9 mouse cellular contexts compared by ENCODE assay signal in genomic region chr17:80683821-80684576, GRCm38 (mm10). TPM values are rescaled to one million over a fixed set of nuclear protein-coding genes. Genes with fewer than 3 reads are reported as not detected.
A peak's percentile ranks its signal among the peaks of the same experiment; 100 is the strongest.
DNase-seq lines count a peak whose midpoint lies in the region; ATAC-seq and TF ChIP-seq lines count a peak whose summit lies in the region.
"Had no signal": no experiment of that assay in that cellular context is flagged by ENCODE, and none has a peak within 500 bp of the region (broad histone marks: within the 10 kb centered on the region; RNA-seq: fewer than 3 reads in every experiment).

No protein-coding gene starts in this region.

- peaks cover 0 to 2% of the 10 kb centered on the region in 2 experiments for H3K36me3 ChIP-seq in CH12.LX (replicated peaks in 1 of 2; ENCODE audit: control insufficient read depth in 1 of 2, insufficient read depth in 1 of 2, low read length in 1 of 2)
- H3K36me3 ChIP-seq in embryonic facial prominence, embryonic 14.5 days (ENCODE audit: control insufficient read depth, insufficient read depth, low read length) = peaks cover 12% of the 10 kb centered on the region; the same call in 1 of the 2 replicates
- peaks cover under 1% of the 10 kb centered on the region; the same call in 1 of the 2 replicates for H3K36me3 ChIP-seq in kidney, adult 2 months (ENCODE audit: control insufficient read depth, insufficient read depth, low read length)
- H3K36me3 ChIP-seq: G1E had no signal

- peaks cover 0 to 3% of the 10 kb centered on the region in 2 experiments; a peak in 1 of 4 replicates for H3K4me1 ChIP-seq in CH12.LX (ENCODE audit: control insufficient read depth in 1 of 2, insufficient read depth in 2 of 2)
- peaks cover 7% of the 10 kb centered on the region; the same call in 1 of the 2 replicates for H3K4me1 ChIP-seq in embryonic facial prominence, embryonic 14.5 days (ENCODE audit: control insufficient read depth, insufficient read depth, low read length)
- H3K4me1 ChIP-seq in kidney, adult 2 months (ENCODE audit: control insufficient read depth, insufficient read depth, low read length) = peaks cover 10% of the 10 kb centered on the region; the same call in 1 of the 2 replicates

- H3K27me3 ChIP-seq in CH12.LX (replicated peaks) = no peaks in the 10 kb centered on the region
- no peaks in the 10 kb centered on the region for H3K27me3 ChIP-seq in embryonic facial prominence, embryonic 14.5 days (replicated peaks; ENCODE audit: control insufficient read depth, insufficient read depth, low read length)
- no peaks in the 10 kb centered on the region for H3K27me3 ChIP-seq in kidney, adult 2 months (replicated peaks; ENCODE audit: control insufficient read depth, insufficient read depth, low read length)

- DNase-seq in cerebellum, adult 9-10 months = peak; percentile 66
- no peak for DNase-seq in cerebellum, adult 11 months
- peak; percentile 31 for DNase-seq in CH12.LX (ENCODE audit: extremely low read depth)
- peak; percentile 38 for DNase-seq in embryonic facial prominence, embryonic 14.5 days (ENCODE audit: low spot score)
- DNase-seq in kidney, adult 2 months = peak; percentile 80
- no peak for DNase-seq in thymus, postnatal 14 days
- DNase-seq in c-Kit-positive CD71-positive TER-119-positive erythroid progenitor cells, embryonic 14.5 days (ENCODE audit: low spot score) = no peak

- dilution Hi-C loops in CH12.LX (cut with MboI; ENCODE audit: extremely low pct_ligation_motif_present, extremely low pct_unique_long_range_greater_than_20kb, low sequenced_read_pairs) = no loop called here

- no peak overlapping the region for H3K27ac ChIP-seq in CH12.LX (ENCODE audit: insufficient read depth, low read depth)
- no peak overlapping the region for H3K27ac ChIP-seq in embryonic facial prominence, embryonic 14.5 days (replicated peaks; ENCODE audit: low read depth, low read length)
- H3K27ac ChIP-seq in kidney, adult 2 months (ENCODE audit: insufficient read depth, low read depth, low read length) = peak overlapping the region; percentile 54; the same call in 1 of the 2 replicates

- TF ChIP-seq CTCF in CH12.LX (conservative IDR thresholded peaks at IDR 0.05 in 1 of 2, IDR thresholded peaks at IDR 0.05 in 1 of 2; ENCODE audit: low read depth in 2 of 2, low read length in 2 of 2) = peak in 1 of 2 experiments; percentile 63; a peak in 2 of 4 replicates
- TF ChIP-seq CTCF in kidney, adult 2 months (conservative IDR thresholded peaks at IDR 0.05; ENCODE audit: insufficient read depth, insufficient read length, low read depth, low read length) = peak; percentile 45; the same call in 1 of the 2 replicates

- in situ Hi-C loops in CH12.LX (cut with MboI; ENCODE audit: low pct_ligation_motif_present, low pct_unique_long_range_greater_than_20kb, low sequenced_read_pairs) = no loop called here

- TF ChIP-seq RAD21 in CH12.LX (IDR thresholded peaks at IDR 0.05; ENCODE audit: low read depth, low read length) = peak; percentile 64

- 45% methylated on average over 6 of the region's 6 CpGs for WGBS in embryonic facial prominence, embryonic 14.5 days
- WGBS in kidney, adult 2 months = 21% methylated on average over 6 of the region's 6 CpGs

- no peak for ATAC-seq in embryonic facial prominence, embryonic 14.5 days (ENCODE audit: low read depth)
- 0 out of 2 replicates have a peak, but pooled peaks have one; percentile 31 for ATAC-seq in megakaryocyte, adult 5-6 weeks (ENCODE audit: poor library complexity, severe bottlenecking)

- no peaks in the 10 kb centered on the region for H3K79me2 ChIP-seq in CH12.LX (replicated peaks; ENCODE audit: control insufficient read depth, extremely low read depth, insufficient read depth, poor library complexity, severe bottlenecking)

- no peaks in the 10 kb centered on the region for H3K9me3 ChIP-seq in CH12.LX (replicated peaks; ENCODE audit: low read length)
- H3K9me3 ChIP-seq in embryonic facial prominence, embryonic 14.5 days (ENCODE audit: control insufficient read depth, low read length) = no peaks in the 10 kb centered on the region

- H3K9ac ChIP-seq in CH12.LX (ENCODE audit: insufficient read depth, low read depth) = no peak overlapping the region
- no peak overlapping the region for H3K9ac ChIP-seq in embryonic facial prominence, embryonic 14.5 days (ENCODE audit: low read depth, low read length)

- no peak overlapping the region for H3K4me2 ChIP-seq in CH12.LX (ENCODE audit: insufficient read depth, low read depth, poor library complexity, severe bottlenecking)
- H3K4me2 ChIP-seq in embryonic facial prominence, embryonic 14.5 days (ENCODE audit: low read depth, low read length) = no peak overlapping the region

- TF ChIP-seq POLR2A in CH12.LX (IDR thresholded peaks at IDR 0.05; ENCODE audit: low read depth, low read length) = no peak
- TF ChIP-seq POLR2A in kidney, adult 2 months (IDR thresholded peaks at IDR 0.05; ENCODE audit: low read depth, low read length) = no peak

- no peak overlapping the region for H3K4me3 ChIP-seq in CH12.LX (replicated peaks in 1 of 3; ENCODE audit: low read depth in 2 of 3, low read length in 2 of 3, poor library complexity in 1 of 3)
- H3K4me3 ChIP-seq in embryonic facial prominence, embryonic 14.5 days (ENCODE audit: low read depth, low read length) = no peak overlapping the region
- no peak overlapping the region for H3K4me3 ChIP-seq in kidney, adult 2 months (ENCODE audit: insufficient read depth, low read depth, low read length)

- no peak for TF ChIP-seq EP300 in CH12.LX (IDR thresholded peaks at IDR 0.05; ENCODE audit: low read length)

TF ChIP-seq in CH12.LX, 34 proteins besides CTCF, POLR2A, EP300 and RAD21:
- TF ChIP-seq IRF4 (IDR thresholded peaks at IDR 0.05; ENCODE audit: low read depth, low read length) (no peak), SMC3 (IDR thresholded peaks at IDR 0.05; ENCODE audit: low read depth, low read length) (peak; percentile 53)

RNA-seq across cellular contexts. Expression of gene Map4k3, which starts 44.3 kb away (rescaled TPM):
- total RNA-seq in CH12.LX (2012; rRNA removed) (2.4 and 2.7 TPM in 2 replicates), CH12.LX (2014; rRNA removed) (4.3 and 4.4 TPM in 2 replicates)
- 3.2 and 3.4 TPM in 2 replicates for polyA plus RNA-seq in CH12.LX (2012; ENCODE audit: insufficient read length, low read depth)
- polyA plus RNA-seq in embryonic facial prominence, embryonic 14.5 days (2014; fragmentation: Nextera tagmentation; extraction: Ambion mirVana) = 32.8 and 33.8 TPM in 2 replicates
- 16.4 and 19.4 TPM in 2 replicates for polyA plus RNA-seq in kidney, adult 2 months (2012; rRNA removed)
- 7.6 and 7.9 TPM in 2 replicates for total RNA-seq in megakaryocyte, adult 5-6 weeks (2015)
- 5.6 and 8.6 TPM in 2 replicates for total RNA-seq in megakaryocyte, adult 5-6 weeks (2017)
- polyA plus RNA-seq: G1E had no signal

Comparison
In these comparisons a context has a peak if more than half of its experiments do, and no peak if none do; other contexts are left out.
1. DNase-seq: peak in cerebellum, adult 9-10 months (single experiment), CH12.LX (single experiment), embryonic facial prominence, embryonic 14.5 days (single experiment) and kidney, adult 2 months (single experiment); none in cerebellum, adult 11 months (single experiment), thymus, postnatal 14 days (single experiment) and c-Kit-positive CD71-positive TER-119-positive erythroid progenitor cells, embryonic 14.5 days (single experiment).